Mouse (Mus musculus) limb, embryonic 15.5 days (tissue): ENCODE results near the gene Apaf1. TPM values are rescaled to one million over a fixed set of nuclear protein-coding genes. Genes with fewer than 3 reads are reported as not detected.
A peak's percentile ranks its signal among the peaks of the same experiment; 100 is the strongest.

Source experiments
- ATAC-seq: fragments of 200-750 bp; cut with Nextera tagmentation; 2 replicates; pipeline ENCODE4 v1.8.0; 2017; ENCODE audit warnings: low read depth, moderate TSS enrichment; ENCODE audit not compliant: insufficient number of reproducible peaks, low FRiP score, low TSS enrichment
- H3K27ac ChIP-seq: fragments of 300-500 bp; sonication (generic); 2 replicates; pipeline ENCODE4 v1.5.1; 2015; ENCODE audit warnings: moderate library complexity, mild to moderate bottlenecking, inconsistent platforms
- H3K27me3 ChIP-seq: fragments of 300-500 bp; sonication (generic); 2 replicates; pipeline ENCODE4 v1.6.1; 2015; ENCODE audit warnings: inconsistent platforms
- H3K36me3 ChIP-seq: fragments of 300-500 bp; sonication (generic); 2 replicates; pipeline ENCODE4 v1.6.1; 2015; ENCODE audit warnings: inconsistent platforms
- H3K4me1 ChIP-seq: fragments of 300-500 bp; sonication (generic); 2 replicates; pipeline ENCODE4 v1.6.1; 2015; ENCODE audit warnings: inconsistent platforms
- H3K4me2 ChIP-seq: fragments of 300-500 bp; sonication (generic); 2 replicates; pipeline ENCODE4 v1.6.1; 2015; ENCODE audit warnings: mild to moderate bottlenecking, inconsistent platforms
- H3K4me3 ChIP-seq: fragments of 300-500 bp; sonication (generic); 2 replicates; pipeline ENCODE4 v1.5.1; 2015; ENCODE audit warnings: mild to moderate bottlenecking, inconsistent platforms
- H3K9ac ChIP-seq: fragments of 300-500 bp; sonication (generic); 2 replicates; pipeline ENCODE4 v1.6.1; 2015; ENCODE audit warnings: inconsistent platforms
- H3K9me3 ChIP-seq: fragments of 300-500 bp; sonication (generic); 2 replicates; pipeline ENCODE4 v1.6.1; 2016; ENCODE audit warnings: inconsistent platforms
- WGBS: fragments of 180-500 bp; shearing (Covaris S2); methylation state at CpG from one replicate; pipeline ENCODE4 v1.1.7; 2015; 5-methylcytosine and 5-hydroxymethylcytosine counted together
- polyA plus RNA-seq: library from polyadenylated mRNA; unstranded; fragments of >200 nt; fragmentation: Nextera tagmentation; extraction: Ambion mirVana; gene quantifications from 2 replicates; pipeline ENCODE4 v1.2.1, GENCODE M21; 2015

The Apaf1 gene
- polyA plus RNA-seq, 1 experiment from 2014 or later = 24.3 TPM

DNA sequence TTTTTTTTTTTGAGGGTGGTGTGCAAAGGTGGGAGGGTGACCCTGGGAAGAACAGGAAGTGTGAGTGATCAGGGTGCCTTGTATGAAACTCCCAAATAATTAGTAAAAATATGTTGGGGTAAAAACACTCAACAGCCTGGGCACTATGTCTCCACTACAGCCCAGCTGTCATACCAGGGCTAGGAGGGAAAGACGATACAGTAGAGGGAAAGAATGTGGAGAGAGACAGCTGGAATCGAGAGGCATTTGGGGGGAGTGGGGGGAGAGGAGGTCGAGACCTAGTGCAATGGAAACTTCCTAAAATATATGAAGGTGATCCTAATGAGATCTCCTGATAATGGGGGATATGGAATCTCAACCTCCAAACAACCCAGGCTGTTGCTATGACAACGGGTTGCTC lies 27.3 kb upstream of the Apaf1 start:
- H3K27ac ChIP-seq = no peak overlapping the region
- no peak for ATAC-seq
- no peak overlapping the region for H3K9ac ChIP-seq
- peaks cover 28% of the 10 kb centered on the region for H3K36me3 ChIP-seq
- H3K9me3 ChIP-seq = no peaks in the 10 kb centered on the region
- no peak overlapping the region for H3K4me3 ChIP-seq
- WGBS = 68% methylated on average over 4 of the region's 4 CpGs
- H3K4me2 ChIP-seq = no peak overlapping the region
- no peaks in the 10 kb centered on the region for H3K27me3 ChIP-seq
- H3K4me1 ChIP-seq = no peaks in the 10 kb centered on the region

DNA sequence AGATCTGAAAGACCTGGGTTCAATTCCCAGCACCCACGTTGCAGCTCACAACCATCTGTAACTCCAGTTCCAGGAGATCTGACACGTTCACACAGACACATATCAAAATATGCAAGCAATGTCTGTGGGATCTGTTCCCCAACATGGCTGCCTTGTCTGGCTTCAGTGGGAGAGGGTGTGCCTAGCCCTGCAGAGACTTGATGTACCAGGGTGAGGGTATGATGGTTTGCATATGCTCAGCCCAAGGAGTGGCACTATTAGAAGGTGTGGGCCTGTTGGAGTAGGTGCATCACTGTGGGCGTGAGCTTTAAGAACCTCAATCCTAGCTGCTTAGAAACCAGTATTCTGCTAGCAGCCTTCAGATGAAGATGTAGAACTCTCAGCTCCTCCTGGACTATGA lies 23.4 kb upstream of the Apaf1 start:
- Histone ChIP-seq H3K4me2 (no peak overlapping the region), H3K27ac (no peak overlapping the region), H3K4me3 (no peak overlapping the region), H3K9ac (no peak overlapping the region), H3K4me1 (no peaks in the 10 kb centered on the region), H3K9me3 (no peaks in the 10 kb centered on the region), H3K36me3 (peaks cover 25% of the 10 kb centered on the region), H3K27me3 (no peaks in the 10 kb centered on the region)
- WGBS = 78% methylated on average over 3 of the region's 3 CpGs
- ATAC-seq = no peak

- WGBS = 89% methylated on average over 14 of the region's 14 CpGs
- Histone ChIP-seq H3K9me3 (no peaks in the 10 kb centered on the region), H3K36me3 (peaks cover 45% of the 10 kb centered on the region), H3K27ac (no peak overlapping the region), H3K4me3 (no peak overlapping the region), H3K27me3 (no peaks in the 10 kb centered on the region), H3K4me2 (no peak overlapping the region), H3K4me1 (no peaks in the 10 kb centered on the region), H3K9ac (no peak overlapping the region)
- ATAC-seq = 0 out of 2 replicates have a peak, but pooled peaks have one; percentile 57
These were observed 20.4 kb upstream of the Apaf1 start for GRCm38 (mm10) chr10:91102799-91103590.

DNA sequence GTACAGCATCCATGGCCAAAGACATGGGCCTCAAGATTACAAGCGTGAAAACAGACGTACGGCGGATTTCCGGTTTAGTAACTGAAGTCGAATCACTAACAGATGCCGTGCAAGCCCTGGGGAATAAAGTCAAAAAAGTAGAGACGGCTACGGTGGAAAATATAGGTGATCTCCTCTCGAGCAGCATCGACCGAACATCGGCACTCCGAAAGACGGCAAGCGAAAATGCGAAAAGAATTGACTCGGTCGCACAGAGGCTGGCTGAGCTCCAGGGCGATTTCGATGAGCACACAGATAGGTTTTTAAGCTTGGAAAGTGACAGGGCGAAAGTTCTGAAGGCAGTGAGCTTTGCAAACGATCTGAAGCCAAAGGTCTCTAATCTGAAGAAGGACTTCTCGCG lies 19.4 kb upstream of the Apaf1 start:
- H3K9me3 ChIP-seq = no peaks in the 10 kb centered on the region
- 92% methylated on average over 25 of the region's 25 CpGs for WGBS
- H3K27me3 ChIP-seq = no peaks in the 10 kb centered on the region
- ATAC-seq = no peak
- H3K9ac ChIP-seq = no peak overlapping the region
- H3K4me1 ChIP-seq = no peaks in the 10 kb centered on the region
- H3K4me2 ChIP-seq = no peak overlapping the region
- no peak overlapping the region for H3K27ac ChIP-seq
- H3K36me3 ChIP-seq = peaks cover 52% of the 10 kb centered on the region
- no peak overlapping the region for H3K4me3 ChIP-seq

DNA sequence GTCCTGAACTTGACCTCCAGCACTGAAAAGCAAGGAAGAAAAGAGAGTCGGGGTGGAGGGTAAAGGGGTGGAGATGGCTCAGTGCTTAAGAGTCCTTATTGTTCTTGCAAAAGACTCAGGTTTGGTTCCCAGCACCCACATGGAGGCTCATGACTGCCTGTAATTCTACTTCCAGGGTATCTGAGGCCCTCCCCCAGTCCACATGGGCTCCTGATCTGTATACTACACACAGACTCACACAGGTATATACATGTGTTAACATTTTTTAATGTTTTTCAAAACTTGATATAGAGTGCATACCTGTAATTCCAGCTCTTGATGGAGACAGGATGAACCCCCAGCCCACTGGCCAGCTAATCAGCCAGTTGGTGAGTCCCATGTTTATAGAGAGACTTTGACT lies 17.5 kb upstream of the Apaf1 start:
- H3K9me3 ChIP-seq = no peaks in the 10 kb centered on the region
- H3K4me2 ChIP-seq = no peak overlapping the region
- no peak overlapping the region for H3K4me3 ChIP-seq
- H3K9ac ChIP-seq = no peak overlapping the region
- H3K4me1 ChIP-seq = no peaks in the 10 kb centered on the region
- no peaks in the 10 kb centered on the region for H3K27me3 ChIP-seq
- no peak overlapping the region for H3K27ac ChIP-seq
- WGBS = 76% methylated on average over 1 of the region's 1 CpGs
- no peak for ATAC-seq
- H3K36me3 ChIP-seq = peaks cover 62% of the 10 kb centered on the region

DNA sequence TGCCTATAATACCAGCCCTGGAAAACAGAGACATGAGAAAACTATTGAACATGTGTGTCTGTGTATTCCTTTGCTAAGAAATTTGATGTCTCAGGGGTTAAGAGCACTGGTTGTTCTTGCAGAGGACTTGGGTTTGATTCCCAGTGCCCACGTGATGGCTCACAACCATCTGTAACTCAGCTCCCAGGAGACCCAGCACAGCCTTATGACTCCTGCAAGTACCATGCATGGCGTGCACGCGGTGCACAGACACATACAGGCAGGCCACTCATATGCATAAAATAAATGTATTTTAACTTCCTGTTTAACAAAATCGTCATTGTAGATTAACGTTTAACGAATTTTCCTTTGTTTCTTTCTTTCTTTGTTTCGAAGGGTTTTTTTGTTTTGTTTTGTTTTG lies 15.5 kb upstream of the Apaf1 start:
- H3K9me3 ChIP-seq = no peaks in the 10 kb centered on the region
- H3K36me3 ChIP-seq = peaks cover 74% of the 10 kb centered on the region
- H3K4me2 ChIP-seq = no peak overlapping the region

DNA sequence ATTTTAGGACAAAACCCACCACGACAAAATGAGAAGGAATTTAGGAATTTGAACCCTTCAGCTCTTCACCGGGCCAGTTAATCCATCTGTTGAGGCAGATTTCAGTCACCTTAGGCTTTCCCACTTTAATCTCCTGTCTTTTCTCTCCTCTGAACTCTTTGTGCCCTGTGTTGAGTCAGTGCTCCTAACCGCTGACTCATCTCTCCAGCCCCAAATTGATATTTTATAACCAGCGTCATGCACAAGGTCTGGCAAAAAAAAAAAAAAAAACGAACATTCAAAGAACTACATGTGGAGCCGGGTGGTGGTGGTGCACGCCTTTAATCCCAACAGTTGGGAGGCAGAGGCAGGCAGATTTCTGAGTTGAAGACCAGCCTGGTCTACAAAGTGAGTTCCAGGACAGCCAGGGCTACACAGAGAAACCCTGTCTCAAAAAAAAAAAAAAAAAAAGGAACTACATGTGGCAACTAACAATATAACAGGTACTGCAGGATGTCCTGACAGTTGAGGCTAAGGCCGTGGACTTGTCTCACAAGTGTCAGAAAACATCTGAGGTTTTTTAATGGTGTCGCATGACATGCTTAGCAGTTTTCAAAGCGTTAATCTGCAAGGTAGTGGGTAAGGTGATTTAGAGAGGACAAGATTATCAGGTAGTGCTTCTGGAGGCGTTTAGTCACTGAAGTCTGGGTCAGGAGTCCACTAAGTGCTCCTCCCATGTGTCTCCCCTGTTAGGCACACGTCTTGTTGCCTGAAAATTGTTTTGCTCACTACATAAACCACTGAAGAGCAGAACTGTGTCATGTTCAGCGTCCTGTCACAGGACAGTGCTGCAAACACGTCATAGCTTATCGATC lies 11.9 kb upstream of the Apaf1 start:
- Histone ChIP-seq H3K4me3 (no peak overlapping the region), H3K4me2 (no peak overlapping the region), H3K4me1 (no peaks in the 10 kb centered on the region), H3K9me3 (no peaks in the 10 kb centered on the region), H3K27me3 (no peaks in the 10 kb centered on the region), H3K9ac (no peak overlapping the region), H3K27ac (no peak overlapping the region), H3K36me3 (peaks cover 52% of the 10 kb centered on the region)
- no peak for ATAC-seq
- WGBS = 81% methylated on average over 15 of the region's 15 CpGs

More for the DNA sequence above, 15.5 kb upstream of the Apaf1 start:
- no peak for ATAC-seq
- no peak overlapping the region for H3K4me3 ChIP-seq
- H3K9ac ChIP-seq = no peak overlapping the region
- no peak overlapping the region for H3K27ac ChIP-seq
- no peaks in the 10 kb centered on the region for H3K4me1 ChIP-seq
- no peaks in the 10 kb centered on the region for H3K27me3 ChIP-seq
- WGBS = 93% methylated on average over 8 of the region's 8 CpGs

- Histone ChIP-seq H3K27ac (no peak overlapping the region), H3K27me3 (no peaks in the 10 kb centered on the region), H3K9ac (no peak overlapping the region), H3K36me3 (peaks cover 42% of the 10 kb centered on the region), H3K4me3 (no peak overlapping the region), H3K4me1 (no peaks in the 10 kb centered on the region), H3K4me2 (no peak overlapping the region), H3K9me3 (no peaks in the 10 kb centered on the region)
- ATAC-seq = no peak
- 88% methylated on average over 4 of the region's 4 CpGs for WGBS
These were observed 10.2 kb upstream of the Apaf1 start for GRCm38 (mm10) chr10:91092812-91093211.

DNA sequence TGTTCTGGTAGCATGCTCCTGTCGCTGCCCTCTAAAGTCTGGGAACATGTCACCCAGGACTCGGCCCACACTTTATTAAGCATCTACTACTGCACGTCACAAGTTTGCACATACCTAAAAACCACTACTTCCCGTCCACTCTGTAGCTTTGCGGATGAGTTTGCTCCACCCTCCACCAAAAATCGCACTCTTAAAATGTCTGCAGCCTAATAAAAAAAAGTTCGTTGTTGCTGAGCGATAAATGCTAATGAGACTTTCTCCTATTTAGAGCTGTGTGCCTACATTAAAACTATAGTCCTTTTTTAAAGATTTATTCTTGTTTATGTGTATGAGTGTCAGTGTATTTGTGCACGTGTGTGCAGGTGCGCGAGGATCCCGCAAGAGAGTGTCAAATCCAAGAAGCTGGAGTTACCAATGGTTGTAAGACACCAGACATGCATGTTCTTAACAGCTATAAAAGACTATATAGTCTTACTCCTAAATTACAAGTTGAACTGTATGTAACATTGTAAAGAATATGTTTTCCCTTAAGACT lies 890 bp upstream of the Apaf1 start:
- H3K27ac ChIP-seq = peak overlapping the region; percentile 92
- 31% methylated on average over 12 of the region's 12 CpGs for WGBS
- H3K4me1 ChIP-seq = no peaks in the 10 kb centered on the region
- no peak for ATAC-seq
- H3K9ac ChIP-seq = peak overlapping the region; percentile 75
- no peaks in the 10 kb centered on the region for H3K27me3 ChIP-seq
- H3K4me2 ChIP-seq = peak overlapping the region; percentile 49
- no peaks in the 10 kb centered on the region for H3K9me3 ChIP-seq
- H3K36me3 ChIP-seq = 0 out of 2 replicates have a peak, but pooled peaks cover under 1% of the 10 kb centered on the region
- H3K4me3 ChIP-seq = peak overlapping the region; percentile 96

DNA sequence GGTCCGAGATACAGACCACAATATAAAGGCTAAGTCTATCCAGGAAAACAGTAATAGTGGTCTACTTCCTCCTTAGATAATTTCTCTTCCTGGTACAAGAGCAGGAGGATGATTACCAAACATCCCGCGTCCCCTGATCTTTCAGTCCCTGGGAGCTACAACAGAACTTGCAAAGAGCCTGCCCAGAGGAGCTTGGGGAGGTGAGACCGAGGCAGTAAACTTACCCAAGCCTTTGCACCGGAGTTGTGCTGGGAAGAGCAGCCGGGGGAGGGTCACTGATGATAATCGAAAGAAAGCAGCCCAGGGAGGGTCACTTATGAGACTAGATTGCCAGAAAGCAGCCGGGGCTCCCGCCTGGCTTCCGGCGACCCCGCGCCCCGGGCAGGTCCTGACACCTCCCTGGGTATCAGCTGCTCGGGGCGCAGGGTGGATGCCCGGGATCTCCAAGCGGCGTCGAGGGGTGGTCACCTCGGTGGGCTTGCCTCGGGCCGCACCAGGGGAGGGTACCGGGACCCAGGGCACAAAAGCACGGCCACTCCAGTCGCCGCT lies 537 bp downstream of the Apaf1 start:
- H3K4me3 ChIP-seq = peak overlapping the region; percentile 96
- no peaks in the 10 kb centered on the region for H3K4me1 ChIP-seq
- peak overlapping the region; percentile 49 for H3K4me2 ChIP-seq
- no peaks in the 10 kb centered on the region for H3K27me3 ChIP-seq
- H3K36me3 ChIP-seq = peaks cover 13% of the 10 kb centered on the region
- ATAC-seq = no peak
- WGBS = under 1% methylated on average over 27 of the region's 27 CpGs
- H3K9ac ChIP-seq = peak overlapping the region; percentile 91
- no peaks in the 10 kb centered on the region for H3K9me3 ChIP-seq
- H3K27ac ChIP-seq = peak overlapping the region; percentile 90

DNA sequence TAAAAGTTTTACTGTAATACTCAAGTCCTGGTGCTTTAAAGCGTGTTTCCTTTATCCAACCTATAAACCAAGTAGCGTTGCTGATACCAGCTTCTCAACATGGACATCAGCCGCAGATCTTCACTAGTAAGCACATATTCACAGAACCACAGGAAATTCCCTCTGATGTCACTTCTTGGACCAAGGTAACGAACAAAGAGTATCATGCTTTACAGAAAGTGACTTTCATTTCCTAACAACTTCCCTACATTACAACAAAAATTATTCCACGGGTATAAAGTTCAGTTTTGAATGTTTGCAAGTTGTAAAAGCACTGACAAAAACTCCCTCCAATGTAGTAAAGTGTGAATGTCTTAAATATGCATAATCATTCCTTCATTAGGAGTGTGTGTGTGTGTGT lies 2.0 kb downstream of the Apaf1 start:
- 58% methylated on average over 5 of the region's 5 CpGs for WGBS
- H3K4me3 ChIP-seq = no peak overlapping the region
- no peaks in the 10 kb centered on the region for H3K4me1 ChIP-seq
- no peak for ATAC-seq
- H3K4me2 ChIP-seq = no peak overlapping the region
- H3K9me3 ChIP-seq = no peaks in the 10 kb centered on the region
- peaks cover 27% of the 10 kb centered on the region for H3K36me3 ChIP-seq
- H3K27me3 ChIP-seq = no peaks in the 10 kb centered on the region
- H3K27ac ChIP-seq = no peak overlapping the region
- H3K9ac ChIP-seq = no peak overlapping the region

- Histone ChIP-seq H3K4me1 (peaks cover 3% of the 10 kb centered on the region; the same call in 1 of the 2 replicates), H3K36me3 (peaks cover 36% of the 10 kb centered on the region)
These were observed 5.9 kb downstream of the Apaf1 start for GRCm38 (mm10) chr10:91076667-91077066.

More at GRCm38 (mm10) chr10:91076667-91077066, 5.9 kb downstream of the Apaf1 start:
- WGBS = 90% methylated on average over 2 of the region's 2 CpGs
- H3K27ac ChIP-seq = no peak overlapping the region
- H3K9ac ChIP-seq = no peak overlapping the region
- H3K4me2 ChIP-seq = no peak overlapping the region
- no peaks in the 10 kb centered on the region for H3K27me3 ChIP-seq
- no peak overlapping the region for H3K4me3 ChIP-seq
- H3K9me3 ChIP-seq = no peaks in the 10 kb centered on the region
- no peak for ATAC-seq
